Mouse (Mus musculus) neural tube, embryonic 15.5 days (tissue): ENCODE data around the gene Gm11034. TPM values are rescaled to one million over a fixed set of nuclear protein-coding genes. Genes with fewer than 3 reads are reported as not detected.

Source experiments
- ATAC-seq: fragments of 200-750 bp; cut with Nextera tagmentation; 2 replicates; pipeline ENCODE4 v1.8.0; 2017; ENCODE audit warnings: mild to moderate bottlenecking, moderate TSS enrichment, moderate library complexity; ENCODE audit not compliant: low FRiP score
- H3K27ac ChIP-seq: fragments of 300-500 bp; sonication (generic); replicated peaks from 2 replicates; pipeline ENCODE4 v1.5.1; 2015; ENCODE audit warnings: mild to moderate bottlenecking, inconsistent platforms
- H3K27me3 ChIP-seq: fragments of 300-500 bp; sonication (generic); replicated peaks from 2 replicates; pipeline ENCODE4 v1.6.1; 2015; ENCODE audit warnings: inconsistent platforms
- H3K36me3 ChIP-seq: fragments of 300-500 bp; sonication (generic); 2 replicates; pipeline ENCODE4 v1.6.1; 2015; ENCODE audit warnings: inconsistent platforms
- H3K4me1 ChIP-seq: fragments of 300-500 bp; sonication (generic); 2 replicates; pipeline ENCODE4 v1.6.1; 2015; ENCODE audit warnings: inconsistent platforms
- H3K4me2 ChIP-seq: fragments of 300-500 bp; sonication (generic); 2 replicates; pipeline ENCODE4 v1.6.1; 2015; ENCODE audit warnings: inconsistent platforms, mild to moderate bottlenecking, moderate library complexity
- H3K4me3 ChIP-seq: fragments of 300-500 bp; sonication (generic); replicated peaks from 2 replicates; pipeline ENCODE4 v1.5.1; 2015; ENCODE audit warnings: mild to moderate bottlenecking, inconsistent platforms
- H3K9ac ChIP-seq: fragments of 300-500 bp; sonication (generic); replicated peaks from 2 replicates; pipeline ENCODE4 v1.6.1; 2015; ENCODE audit warnings: mild to moderate bottlenecking, inconsistent platforms
- H3K9me3 ChIP-seq: fragments of 300-500 bp; sonication (generic); replicated peaks from 2 replicates; pipeline ENCODE4 v1.6.1; 2016; ENCODE audit warnings: inconsistent platforms
- WGBS: fragments of 180-500 bp; shearing (Covaris S2); methylation state at CpG from one replicate; pipeline ENCODE4 v1.1.7; 2015; ENCODE audit warnings: mixed read lengths; 5-methylcytosine and 5-hydroxymethylcytosine counted together
- polyA plus RNA-seq: library from polyadenylated mRNA; unstranded; fragments of >200 nt; fragmentation: Nextera tagmentation; extraction: Ambion mirVana; gene quantifications from 2 replicates; pipeline ENCODE4 v1.2.1, GENCODE M21; 2015

Gene Gm11034
- polyA plus RNA-seq, 1 experiment from 2014 or later = not detected

- H3K27me3 ChIP-seq = no peaks in the 10 kb centered on the region
- peaks cover 17% of the 10 kb centered on the region for H3K36me3 ChIP-seq
- peak overlapping the region; percentile 76 for H3K9ac ChIP-seq
- H3K27ac ChIP-seq = peak overlapping the region; percentile 98
- H3K9me3 ChIP-seq = no peaks in the 10 kb centered on the region
- H3K4me2 ChIP-seq = peak overlapping the region; percentile 82
- WGBS = 1% methylated on average over 24 of the region's 24 CpGs
- peak overlapping the region; percentile 85 for H3K4me3 ChIP-seq
- H3K4me1 ChIP-seq = peaks cover 26% of the 10 kb centered on the region
- peak; percentile 50; the same call in 1 of the 2 replicates for ATAC-seq
Observed at GRCm38 (mm10) chr8:72240403-72240763, 26.9 kb upstream of the Gm11034 start.

- peak within 1 kb of the TSS; percentile 82 for H3K4me2 ChIP-seq
- peaks cover 17% of the 10 kb centered on the region for H3K36me3 ChIP-seq
- peak; percentile 97 for ATAC-seq
- H3K9ac ChIP-seq = peak within 1 kb of the TSS; percentile 76
- no peaks in the 10 kb centered on the region for H3K27me3 ChIP-seq
- H3K27ac ChIP-seq = peak within 1 kb of the TSS; percentile 98
- H3K4me3 ChIP-seq = peak within 1 kb of the TSS; percentile 85
- no peaks in the 10 kb centered on the region for H3K9me3 ChIP-seq
- peaks cover 26% of the 10 kb centered on the region for H3K4me1 ChIP-seq
- under 1% methylated on average over 54 of the region's 54 CpGs for WGBS
Observed at GRCm38 (mm10) chr8:72239499-72240402, 26.3 kb upstream of the Gm11034 start, which contains the start of gene Ap1m1. Ap1m1 (plus strand) TSS chr8:72240018.

DNA sequence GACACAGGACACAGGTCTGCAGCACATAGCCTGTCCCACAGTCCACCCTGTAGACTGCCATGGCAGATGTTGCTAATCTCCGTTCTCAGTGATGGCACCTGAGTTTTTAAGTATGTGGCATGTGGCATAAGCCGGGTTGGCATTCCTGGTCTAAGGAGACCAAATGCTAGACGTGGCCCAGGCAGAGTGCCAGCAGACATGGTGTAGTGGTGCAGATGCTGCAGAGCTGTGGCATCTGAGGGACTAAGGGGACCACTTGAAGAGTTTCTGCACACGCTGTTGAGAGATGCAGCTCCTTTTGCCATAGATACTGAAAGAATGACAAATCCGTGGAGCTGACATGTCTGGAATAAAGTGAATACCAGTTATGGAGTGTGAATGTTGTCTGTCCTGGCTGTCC lies 9.2 kb upstream of the Gm11034 start:
- Histone ChIP-seq H3K27me3 (peaks cover 2% of the 10 kb centered on the region), H3K4me2 (no peak overlapping the region), H3K36me3 (peaks cover 28% of the 10 kb centered on the region), H3K9me3 (no peaks in the 10 kb centered on the region), H3K4me3 (no peak overlapping the region), H3K4me1 (peaks cover 17% of the 10 kb centered on the region), H3K27ac (no peak overlapping the region), H3K9ac (no peak overlapping the region)
- 93% methylated on average over 5 of the region's 5 CpGs for WGBS
- no peak for ATAC-seq

DNA sequence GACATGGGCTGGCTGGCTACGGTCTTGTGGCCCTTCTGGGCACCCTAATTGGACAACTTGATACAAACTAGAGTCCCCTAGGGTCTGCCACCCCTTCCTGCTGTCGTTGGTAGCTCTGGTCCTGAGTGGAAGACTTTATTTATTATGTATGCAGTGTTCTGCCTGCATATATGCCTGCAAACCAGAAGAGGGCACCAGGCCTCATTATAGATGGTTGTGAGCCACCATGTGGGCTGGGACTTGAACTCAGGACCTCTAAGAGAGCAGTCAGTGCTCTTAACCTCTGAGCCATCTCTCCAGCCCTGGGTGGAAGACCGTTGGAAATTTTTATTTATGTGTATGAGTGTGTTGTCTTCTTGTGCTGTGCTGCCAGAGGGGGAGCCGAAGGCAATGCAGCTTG lies 7.3 kb upstream of the Gm11034 start:
- no peak for ATAC-seq
- no peak overlapping the region for H3K27ac ChIP-seq
- peak overlapping the region; percentile 84 for H3K4me3 ChIP-seq
- H3K27me3 ChIP-seq = peaks cover 17% of the 10 kb centered on the region
- peak overlapping the region; percentile 63 for H3K4me2 ChIP-seq
- H3K9me3 ChIP-seq = no peaks in the 10 kb centered on the region
- peaks cover 28% of the 10 kb centered on the region for H3K36me3 ChIP-seq
- no peak overlapping the region for H3K9ac ChIP-seq
- peaks cover 17% of the 10 kb centered on the region for H3K4me1 ChIP-seq
- 84% methylated on average over 4 of the region's 4 CpGs for WGBS

- 18% methylated on average over 39 of the region's 39 CpGs for WGBS
- peaks cover 25% of the 10 kb centered on the region for H3K27me3 ChIP-seq
- peak within 1 kb of the TSS; percentile 72 for H3K9ac ChIP-seq
- peaks cover 17% of the 10 kb centered on the region for H3K4me1 ChIP-seq
- peak; percentile 98 for ATAC-seq
- H3K4me3 ChIP-seq = peak within 1 kb of the TSS; percentile 84
- H3K27ac ChIP-seq = peak within 1 kb of the TSS; percentile 78
- peaks cover 28% of the 10 kb centered on the region for H3K36me3 ChIP-seq
- H3K4me2 ChIP-seq = peak within 1 kb of the TSS; percentile 63
- H3K9me3 ChIP-seq = no peaks in the 10 kb centered on the region
Observed at GRCm38 (mm10) chr8:72219541-72220363, 6.3 kb upstream of the Gm11034 start, which contains the start of gene Fam32a. Fam32a (plus strand) TSS chr8:72219730.

DNA sequence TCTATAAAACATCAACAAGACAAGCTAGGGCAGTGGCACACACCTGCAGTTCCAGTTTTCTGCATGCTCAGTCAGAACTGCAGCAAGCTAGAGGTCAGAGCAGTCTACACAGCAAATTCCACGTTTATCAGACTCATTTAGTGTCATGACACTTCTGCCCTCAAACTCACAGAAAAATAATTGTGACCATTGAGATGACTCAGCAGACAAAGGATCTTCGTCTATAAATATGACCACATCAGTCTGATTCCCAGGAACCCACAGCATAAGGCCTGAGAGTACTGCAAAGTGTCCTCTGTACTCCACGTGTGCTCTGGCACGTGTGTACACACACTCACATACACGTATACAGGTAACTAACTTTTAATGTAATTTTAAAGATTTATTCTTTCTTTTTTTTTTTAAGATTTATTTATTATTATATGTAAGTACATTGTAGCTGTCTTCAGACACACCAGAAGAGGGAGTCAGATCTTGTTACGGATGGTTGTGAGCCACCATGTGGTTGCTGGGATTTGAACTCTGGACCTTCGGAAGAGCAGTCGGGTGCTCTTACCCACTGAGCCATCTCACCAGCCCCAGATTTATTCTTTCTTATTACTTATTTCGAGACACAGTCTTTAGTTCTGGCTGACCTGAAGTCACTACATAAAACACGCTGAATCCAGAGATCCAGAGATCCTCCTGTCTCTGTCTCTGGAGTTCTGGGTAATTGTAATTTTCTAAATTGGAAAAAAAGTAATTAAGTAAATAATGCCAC lies 5.5 kb upstream of the Gm11034 start:
- peaks cover 17% of the 10 kb centered on the region for H3K4me1 ChIP-seq
- no peaks in the 10 kb centered on the region for H3K9me3 ChIP-seq
- peak overlapping the region; percentile 63 for H3K4me2 ChIP-seq
- peaks cover 25% of the 10 kb centered on the region for H3K36me3 ChIP-seq
- H3K27me3 ChIP-seq = peaks cover 29% of the 10 kb centered on the region
- H3K27ac ChIP-seq = peak overlapping the region; percentile 68
- peak overlapping the region; percentile 84 for H3K4me3 ChIP-seq
- 80% methylated on average over 10 of the region's 10 CpGs for WGBS
- peak; percentile 26; the same call in 1 of the 2 replicates for ATAC-seq
- no peak overlapping the region for H3K9ac ChIP-seq

GRCm38 (mm10) chr8:72215871-72216270 lies 2.4 kb upstream of the Gm11034 start:
- Histone ChIP-seq H3K4me3 (no peak overlapping the region), H3K9ac (0 out of 2 replicates have a peak overlapping the region, but pooled peaks have one; percentile 7), H3K27ac (no peak overlapping the region), H3K36me3 (no peaks in the 10 kb centered on the region), H3K4me1 (peaks cover 8% of the 10 kb centered on the region), H3K4me2 (no peak overlapping the region), H3K27me3 (peaks cover 29% of the 10 kb centered on the region), H3K9me3 (no peaks in the 10 kb centered on the region)
- WGBS = 43% methylated on average over 1 of the region's 1 CpGs
- ATAC-seq = no peak

DNA sequence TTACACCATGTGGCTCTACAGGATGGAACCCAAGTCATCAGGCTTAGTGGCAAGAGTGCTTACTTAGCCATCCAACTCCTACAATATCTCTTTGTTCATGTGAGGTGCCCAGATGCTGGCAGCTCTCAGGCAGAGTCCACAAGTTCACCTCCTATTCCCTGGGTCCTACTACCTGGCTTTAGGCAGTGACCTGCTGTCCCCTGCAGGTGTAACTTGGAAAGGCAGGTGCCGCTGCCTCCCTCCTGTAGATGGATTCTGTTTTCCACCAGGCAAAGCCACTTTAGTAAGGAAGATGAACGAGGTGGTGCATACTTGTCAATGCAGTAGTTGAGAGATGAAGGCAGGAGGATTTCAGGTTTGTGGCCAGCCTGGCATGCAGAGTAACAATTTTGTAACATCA lies 1.6 kb upstream of the Gm11034 start:
- no peak for ATAC-seq
- H3K4me3 ChIP-seq = no peak overlapping the region
- H3K4me1 ChIP-seq = no peaks in the 10 kb centered on the region
- no peak overlapping the region for H3K27ac ChIP-seq
- no peaks in the 10 kb centered on the region for H3K36me3 ChIP-seq
- no peaks in the 10 kb centered on the region for H3K9me3 ChIP-seq
- peaks cover 29% of the 10 kb centered on the region for H3K27me3 ChIP-seq
- no peak overlapping the region for H3K9ac ChIP-seq
- WGBS = 39% methylated on average over 2 of the region's 2 CpGs
- no peak overlapping the region for H3K4me2 ChIP-seq

- WGBS = 62% methylated on average over 4 of the region's 4 CpGs
- H3K4me2 ChIP-seq = no peak within 1 kb of the TSS
- H3K36me3 ChIP-seq = no peaks in the 10 kb centered on the region
- no peak within 1 kb of the TSS for H3K27ac ChIP-seq
- H3K4me1 ChIP-seq = no peaks in the 10 kb centered on the region
- no peak within 1 kb of the TSS for H3K4me3 ChIP-seq
- no peak within 1 kb of the TSS for H3K9ac ChIP-seq
- no peak for ATAC-seq
- H3K9me3 ChIP-seq = no peaks in the 10 kb centered on the region
- H3K27me3 ChIP-seq = peaks cover 28% of the 10 kb centered on the region
Observed at GRCm38 (mm10) chr8:72212751-72213150, 685 bp downstream of the Gm11034 start, which contains the start of gene Cib3. Cib3 (minus strand) TSS chr8:72212837.

DNA sequence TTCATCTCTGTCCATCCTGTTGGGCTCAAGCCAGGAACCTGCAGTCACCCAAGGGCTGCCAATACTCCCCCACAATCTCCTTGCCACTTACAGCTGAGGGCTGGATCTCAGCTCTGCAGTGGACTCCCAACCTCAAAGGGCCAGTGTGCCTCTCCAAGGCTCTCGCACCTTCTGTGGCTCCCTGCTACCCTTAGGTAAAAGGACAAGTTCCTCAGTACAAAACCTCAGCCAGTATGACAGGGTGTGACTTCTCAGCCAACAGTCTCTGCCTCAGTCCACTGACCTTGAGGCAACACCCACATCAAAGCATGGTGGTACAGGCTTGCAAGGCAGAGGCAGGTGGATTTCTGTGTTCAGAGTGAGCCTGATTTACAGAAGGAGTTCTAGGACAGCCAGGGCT lies 1.6 kb downstream of the Gm11034 start:
- H3K9ac ChIP-seq = no peak overlapping the region
- H3K4me1 ChIP-seq = no peaks in the 10 kb centered on the region
- H3K4me2 ChIP-seq = no peak overlapping the region
- WGBS = 96% methylated on average over 1 of the region's 1 CpGs
- no peak for ATAC-seq
- peaks cover 20% of the 10 kb centered on the region for H3K27me3 ChIP-seq
- no peaks in the 10 kb centered on the region for H3K9me3 ChIP-seq
- no peak overlapping the region for H3K4me3 ChIP-seq
- H3K36me3 ChIP-seq = no peaks in the 10 kb centered on the region
- no peak overlapping the region for H3K27ac ChIP-seq

DNA sequence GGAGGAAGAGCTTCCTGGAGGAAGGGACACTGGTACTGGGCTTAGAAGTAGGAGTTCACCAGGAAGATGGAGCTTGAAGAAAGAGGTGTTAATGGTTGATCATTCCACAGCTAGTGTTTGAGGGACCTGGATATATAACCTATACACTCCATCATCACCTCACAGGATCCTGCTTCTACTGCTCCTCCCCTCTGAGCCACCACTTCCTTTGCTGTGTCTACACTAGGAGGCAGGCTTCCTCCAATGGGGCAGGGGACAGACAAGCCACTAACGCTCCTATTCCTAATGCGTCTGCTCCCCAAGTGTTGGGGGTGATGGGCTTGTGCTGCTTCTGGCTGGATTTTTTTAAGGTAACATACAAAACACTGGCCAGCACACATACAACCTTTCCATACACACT lies 2.7 kb downstream of the Gm11034 start:
- Histone ChIP-seq H3K4me2 (no peak overlapping the region), H3K4me3 (no peak overlapping the region), H3K9ac (no peak overlapping the region), H3K9me3 (no peaks in the 10 kb centered on the region), H3K27me3 (peaks cover 12% of the 10 kb centered on the region), H3K36me3 (no peaks in the 10 kb centered on the region), H3K27ac (no peak overlapping the region), H3K4me1 (no peaks in the 10 kb centered on the region)
- no peak for ATAC-seq
- 69% methylated on average over 2 of the region's 2 CpGs for WGBS
